Mouse (Mus musculus): ENCODE results near the gene Dek. TPM values are rescaled to one million over a fixed set of nuclear protein-coding genes. Genes with fewer than 3 reads are reported as not detected.

The Dek gene
- total and polyA plus RNA-seq, 3 experiments = 97.9 to 5,191 (median 207) TPM

DNA sequence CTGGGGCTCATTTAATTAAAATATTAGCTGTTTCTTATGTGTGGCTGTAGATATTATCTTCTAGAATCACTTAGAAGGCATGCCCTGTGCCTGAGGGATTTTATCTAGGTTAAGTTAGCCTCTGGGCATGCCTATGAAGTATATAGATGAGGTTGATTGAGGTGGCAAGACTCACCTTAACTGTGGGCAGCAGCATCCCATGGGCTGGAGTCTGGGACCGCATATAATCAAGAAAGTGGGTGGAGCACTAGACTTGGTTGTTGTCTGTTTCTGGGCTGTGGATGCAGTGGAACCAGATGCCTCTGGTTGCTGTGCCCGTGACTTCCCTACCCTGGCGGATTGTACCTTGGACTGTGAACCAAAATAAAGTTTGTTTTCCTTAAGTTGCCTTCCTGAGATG is 6.1 kb upstream of the Dek start:
- no peak overlapping the region for H3K4me3 ChIP-seq (ENCODE audit: control insufficient read depth in 1 of 2, insufficient read depth in 1 of 2, low read depth in 2 of 2, low read length in 2 of 2)
- peaks cover 3% of the 10 kb centered on the region; the same call in 1 of the 2 replicates for H3K79me2 ChIP-seq (ENCODE audit: control insufficient read depth, insufficient read depth, low read length, poor library complexity)
- peak; percentile 3 for DNase-seq (ENCODE audit: low read depth, low spot score)
- no peaks in the 10 kb centered on the region for H3K27me3 ChIP-seq (ENCODE audit: control insufficient read depth in 1 of 2, insufficient read depth in 2 of 2, low read length in 2 of 2)
- no peak overlapping the region for H3K9ac ChIP-seq (ENCODE audit: control insufficient read depth, low read depth, low read length, poor library complexity, severe bottlenecking)
- TF ChIP-seq SMC3 (IDR thresholded peaks at IDR 0.05; ENCODE audit: low read depth, low read length) (no peak), NELFE (IDR thresholded peaks at IDR 0.05; ENCODE audit: low read depth, low read length) (no peak), TCF12 (IDR thresholded peaks at IDR 0.05; ENCODE audit: low read depth, low read length) (no peak), KAT2A (conservative IDR thresholded peaks at IDR 0.05; ENCODE audit: low read depth, low read length) (no peak), CHD1 (IDR thresholded peaks at IDR 0.05; ENCODE audit: low read depth, low read length) (no peak), HCFC1 (IDR thresholded peaks at IDR 0.05; ENCODE audit: low read depth, low read length) (no peak), CHD2 (IDR thresholded peaks at IDR 0.05; ENCODE audit: low read length) (no peak), ELF1 (IDR thresholded peaks at IDR 0.05; ENCODE audit: low read depth, low read length) (no peak), RAD21 (IDR thresholded peaks at IDR 0.05; ENCODE audit: low read depth, low read length) (no peak), POLR2AphosphoS2 (IDR thresholded peaks at IDR 0.05; ENCODE audit: low read length) (no peak)
- H3K27ac ChIP-seq (ENCODE audit: control insufficient read depth, low read depth, low read length) = no peak overlapping the region
- H3K9me3 ChIP-seq (replicated peaks; ENCODE audit: insufficient read depth, low read length) = no peaks in the 10 kb centered on the region
- peaks cover 0 to 39% of the 10 kb centered on the region in 2 experiments; a peak in 2 of 4 replicates for H3K36me3 ChIP-seq (ENCODE audit: control insufficient read depth in 1 of 2, insufficient read depth in 2 of 2, low read length in 2 of 2)
- peaks cover 23 to 41% of the 10 kb centered on the region in 2 experiments for H3K4me1 ChIP-seq (ENCODE audit: control insufficient read depth in 1 of 2, insufficient read depth in 2 of 2, low read length in 2 of 2)

DNA sequence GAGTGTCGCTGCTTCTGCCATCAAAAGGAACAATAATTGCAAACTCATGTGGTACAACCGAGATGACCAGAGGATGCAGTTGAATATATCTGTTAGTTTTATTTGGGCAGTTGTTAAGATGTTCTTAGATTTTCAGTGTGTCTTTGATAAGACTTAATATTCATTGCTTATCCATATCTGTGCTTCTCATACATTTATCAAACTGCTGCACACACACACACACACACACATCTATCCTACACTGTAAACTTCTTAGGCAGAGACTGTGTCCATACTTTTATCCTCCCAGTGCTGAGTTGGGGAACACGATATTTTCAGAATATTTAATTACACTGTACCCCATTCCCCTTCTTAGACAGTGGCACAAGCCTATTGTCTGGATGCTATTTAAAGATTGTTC is 5.2 kb upstream of the Dek start:
- H3K9me3 ChIP-seq (replicated peaks; ENCODE audit: insufficient read depth, low read length) = no peaks in the 10 kb centered on the region
- H3K36me3 ChIP-seq (ENCODE audit: control insufficient read depth in 1 of 2, insufficient read depth in 2 of 2, low read length in 2 of 2) = peaks cover 0 to 32% of the 10 kb centered on the region in 2 experiments; a peak in 2 of 4 replicates
- H3K79me2 ChIP-seq (ENCODE audit: control insufficient read depth, insufficient read depth, low read length, poor library complexity) = peaks cover 8% of the 10 kb centered on the region
- H3K4me1 ChIP-seq (ENCODE audit: control insufficient read depth in 1 of 2, insufficient read depth in 2 of 2, low read length in 2 of 2) = peaks cover 17 to 34% of the 10 kb centered on the region in 2 experiments
- no peaks in the 10 kb centered on the region for H3K27me3 ChIP-seq (ENCODE audit: control insufficient read depth in 1 of 2, insufficient read depth in 2 of 2, low read length in 2 of 2)
- no peak overlapping the region for H3K27ac ChIP-seq (ENCODE audit: control insufficient read depth, low read depth, low read length)
- TF ChIP-seq EP300 (IDR thresholded peaks at IDR 0.05; ENCODE audit: low read depth in 1 of 2, low read length in 2 of 2) = peak; percentile 62 to 79
- no peak for TF ChIP-seq ZNF384 (IDR thresholded peaks at IDR 0.05; ENCODE audit: low read depth, low read length)
- 0 out of 2 replicates have a peak, but pooled peaks have one; percentile 16 for TF ChIP-seq ETS1 (IDR thresholded peaks at IDR 0.05; ENCODE audit: low read depth, low read length)
- 0 out of 2 replicates have a peak, but pooled peaks have one; percentile 37 for TF ChIP-seq RCOR1 (IDR thresholded peaks at IDR 0.05; ENCODE audit: low read depth, low read length)
- TF ChIP-seq GATA1 (IDR thresholded peaks at IDR 0.05; ENCODE audit: low read depth, low read length) = peak; percentile 79
- peak; percentile 87 for TF ChIP-seq TCF12 (IDR thresholded peaks at IDR 0.05; ENCODE audit: low read depth, low read length)
- TF ChIP-seq ZC3H11A (IDR thresholded peaks at IDR 0.05; ENCODE audit: low read depth, low read length) = no peak
- no peak overlapping the region for H3K4me3 ChIP-seq (ENCODE audit: control insufficient read depth in 1 of 2, insufficient read depth in 1 of 2, low read depth in 2 of 2, low read length in 2 of 2)
- H3K9ac ChIP-seq (ENCODE audit: control insufficient read depth, low read depth, low read length, poor library complexity, severe bottlenecking) = no peak overlapping the region
- peak; percentile 10 for DNase-seq (ENCODE audit: low read depth, low spot score)

All from MEL (cell line).